Mouse (Mus musculus) CH12.LX (cell line): ENCODE data around the gene Gm26897.

Source experiments
- CHD2 ChIP-seq: IDR thresholded peaks from 2 replicates; pipeline ENCODE4 v1.6.1; 2011; ENCODE audit warnings: low read length, improper control_type of control experiment
- CTCF ChIP-seq, 2 experiments: IDR thresholded peaks in 1 of 2; conservative IDR thresholded peaks in 1 of 2; 2 replicates each; pipeline ENCODE4 v1.5.1; 2011 to 2012; ENCODE audit warnings: low read depth in 2 of 2, low read length in 2 of 2, improper control_type of control experiment in 1 of 2, inconsistent platforms in 1 of 2, mild to moderate bottlenecking in 1 of 2, moderate library complexity in 1 of 2
- E2F4 ChIP-seq: IDR thresholded peaks from 2 replicates; pipeline ENCODE4 v1.6.1; 2011; ENCODE audit warnings: low read depth, low read length, improper control_type of control experiment; ENCODE audit not compliant: insufficient replicate concordance
- HCFC1 ChIP-seq: IDR thresholded peaks from 2 replicates; pipeline ENCODE4 v1.6.1; 2012; ENCODE audit warnings: low read depth, mild to moderate bottlenecking, inconsistent platforms, low read length, improper control_type of control experiment
- IRF4 ChIP-seq: IDR thresholded peaks from 2 replicates; pipeline ENCODE4 v1.6.1; 2014; ENCODE audit warnings: low read depth, mild to moderate bottlenecking, inconsistent platforms, low read length, improper control_type of control experiment
- KAT2A ChIP-seq: IDR thresholded peaks from 2 replicates; pipeline ENCODE4 v1.6.1; 2012; ENCODE audit warnings: low read length, improper control_type of control experiment, inconsistent platforms; ENCODE audit not compliant: insufficient replicate concordance
- MEF2A ChIP-seq: IDR thresholded peaks from 2 replicates; pipeline ENCODE4 v1.6.1; 2014; ENCODE audit warnings: low read depth, mild to moderate bottlenecking, inconsistent platforms, low read length, improper control_type of control experiment, borderline replicate concordance
- MYC ChIP-seq: IDR thresholded peaks from 2 replicates; pipeline ENCODE4 v1.6.1; 2011; ENCODE audit warnings: low read depth, mild to moderate bottlenecking, improper control_type of control experiment, low read length
- NRF1 ChIP-seq: IDR thresholded peaks from 2 replicates; pipeline ENCODE4 v1.6.1; 2014; ENCODE audit warnings: low read depth, mild to moderate bottlenecking, inconsistent platforms, low read length, improper control_type of control experiment, moderate library complexity
- POLR2A ChIP-seq: IDR thresholded peaks from 2 replicates; pipeline ENCODE4 v1.6.1; 2011; ENCODE audit warnings: low read depth, mild to moderate bottlenecking, improper control_type of control experiment, low read length
- RCOR1 ChIP-seq: conservative IDR thresholded peaks from 2 replicates; pipeline ENCODE4 v1.6.1; 2012; ENCODE audit warnings: low read depth, mild to moderate bottlenecking, inconsistent platforms, low read length, improper control_type of control experiment
- TCF12 ChIP-seq: IDR thresholded peaks from 2 replicates; pipeline ENCODE4 v1.6.1; 2014; ENCODE audit warnings: low read depth, mild to moderate bottlenecking, inconsistent platforms, low read length, improper control_type of control experiment
- UBTF ChIP-seq: IDR thresholded peaks from 2 replicates; pipeline ENCODE4 v1.6.1; 2012; ENCODE audit warnings: low read depth, mild to moderate bottlenecking, inconsistent platforms, low read length, improper control_type of control experiment, moderate library complexity
- ZKSCAN1 ChIP-seq: IDR thresholded peaks from 2 replicates; pipeline ENCODE4 v1.6.1; 2012; ENCODE audit warnings: low read depth, inconsistent platforms, low read length, improper control_type of control experiment, borderline replicate concordance

GRCm38 (mm10) chr5:111720726-111721125, 13.0 kb upstream of the Gm26897 start:
- TF ChIP-seq CTCF (conservative IDR thresholded peaks at IDR 0.05 in 1 of 2, IDR thresholded peaks at IDR 0.05 in 1 of 2; ENCODE audit: low read depth in 2 of 2, low read length in 2 of 2): no peak
- TF ChIP-seq KAT2A: no peak
- TF ChIP-seq IRF4: no peak
- TF ChIP-seq CHD2: no peak
- TF ChIP-seq ZKSCAN1: no peak
- TF ChIP-seq MYC: no peak
- no peak for TF ChIP-seq HCFC1
- no peak for TF ChIP-seq MEF2A
- TF ChIP-seq E2F4: no peak
- no peak for TF ChIP-seq TCF12
- no peak for TF ChIP-seq POLR2A
- TF ChIP-seq UBTF: no peak
- TF ChIP-seq RCOR1: no peak
- no peak for TF ChIP-seq NRF1
